In the genomic region with DNA sequence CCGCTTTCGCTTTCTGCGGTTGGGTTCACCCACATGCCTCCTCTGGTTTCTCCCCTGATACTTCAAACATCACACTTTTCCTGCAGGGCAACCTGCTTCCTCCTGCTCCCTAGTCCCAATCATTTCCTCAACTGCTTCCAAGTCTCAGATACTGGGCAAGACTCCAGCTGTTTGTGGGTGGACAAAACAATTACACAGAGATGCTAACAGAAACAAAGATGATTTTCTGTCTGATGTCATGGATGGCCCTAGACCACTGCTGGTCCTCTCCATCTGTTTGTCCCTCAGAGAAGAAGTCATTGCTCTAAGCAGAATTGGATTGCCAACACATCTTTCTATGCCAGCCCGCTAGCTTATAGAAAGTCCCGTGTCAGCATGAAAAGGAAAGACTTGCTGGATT, we compare ENCODE assay signal across 28 mouse cellular contexts. TPM values are rescaled to one million over a fixed set of nuclear protein-coding genes. Genes with fewer than 3 reads are reported as not detected.
DNase-seq lines count a peak whose midpoint lies in the region; ATAC-seq and TF ChIP-seq lines count a peak whose summit lies in the region.
"Had no signal": no experiment of that assay in that cellular context is flagged by ENCODE, and none has a peak within 500 bp of the region (broad histone marks: within the 10 kb centered on the region; RNA-seq: fewer than 3 reads in every experiment).

No protein-coding gene starts in this region.

- H3K27me3 ChIP-seq in lung, postnatal 0 days (replicated peaks; ENCODE audit: insufficient read depth, low read length): no peaks in the 10 kb centered on the region
- H3K27me3 ChIP-seq in liver, embryonic 11.5 days (replicated peaks; ENCODE audit: control insufficient read depth, insufficient read depth, low read length): no peaks in the 10 kb centered on the region
- H3K27me3 ChIP-seq: CH12.LX; forebrain, embryonic 13.5 days; hindbrain, embryonic 13.5 days; limb, embryonic 15.5 days; lung, embryonic 15.5 days; midbrain, embryonic 15.5 days; Patski had no signal

- no peaks in the 10 kb centered on the region for H3K9me3 ChIP-seq in lung, postnatal 0 days (ENCODE audit: low read length)
- no peaks in the 10 kb centered on the region for H3K9me3 ChIP-seq in liver, embryonic 11.5 days (ENCODE audit: control insufficient read depth, low read length)
- H3K9me3 ChIP-seq: forebrain, embryonic 13.5 days; hindbrain, embryonic 13.5 days; limb, embryonic 10.5 days; limb, embryonic 15.5 days; lung, embryonic 15.5 days; midbrain, embryonic 15.5 days had no signal

- no peak for TF ChIP-seq EP300 in lung, postnatal 0 days (IDR thresholded peaks at IDR 0.05)

- no peak overlapping the region for H3K9ac ChIP-seq in lung, postnatal 0 days (replicated peaks; ENCODE audit: low read depth)
- no peak overlapping the region for H3K9ac ChIP-seq in liver, embryonic 11.5 days (ENCODE audit: low read depth, low read length)
- H3K9ac ChIP-seq: forebrain, embryonic 13.5 days; hindbrain, embryonic 13.5 days; limb, embryonic 15.5 days; liver, embryonic 14.5 days; lung, embryonic 15.5 days; midbrain, embryonic 15.5 days had no signal

- H3K4me2 ChIP-seq in lung, postnatal 0 days (replicated peaks; ENCODE audit: low read depth, low read length): no peak overlapping the region
- no peak overlapping the region for H3K4me2 ChIP-seq in liver, embryonic 11.5 days
- H3K4me2 ChIP-seq: forebrain, embryonic 13.5 days; hindbrain, embryonic 13.5 days; limb, embryonic 15.5 days; lung, embryonic 15.5 days; midbrain, embryonic 15.5 days had no signal

- H3K27ac ChIP-seq in lung, postnatal 0 days (ENCODE audit: low read length): no peak overlapping the region
- H3K27ac ChIP-seq in liver, embryonic 11.5 days (ENCODE audit: low read depth, low read length): no peak overlapping the region
- H3K27ac ChIP-seq: forebrain, embryonic 13.5 days; heart, adult 2 months; hindbrain, embryonic 13.5 days; layer of hippocampus, adult 2 months; limb, embryonic 10.5 days; limb, embryonic 15.5 days; liver, embryonic 14.5 days; lung, embryonic 15.5 days; midbrain, embryonic 15.5 days had no signal

- ATAC-seq in lung, postnatal 0 days: no peak
- ATAC-seq in liver, embryonic 11.5 days (replicated peaks; ENCODE audit: low FRiP score): no peak
- ATAC-seq: forebrain, embryonic 13.5 days; intestine, embryonic 16.5 days; midbrain, embryonic 15.5 days; Patski had no signal

- H3K36me3 ChIP-seq in lung, postnatal 0 days (ENCODE audit: insufficient read depth, low read length): no peaks in the 10 kb centered on the region
- no peaks in the 10 kb centered on the region for H3K36me3 ChIP-seq in liver, embryonic 11.5 days (ENCODE audit: control insufficient read depth, insufficient read depth, low read length)
- H3K36me3 ChIP-seq: hindbrain, embryonic 13.5 days; limb, embryonic 10.5 days; limb, embryonic 15.5 days; lung, embryonic 15.5 days; midbrain, embryonic 15.5 days had no signal

- no peak overlapping the region for H3K4me3 ChIP-seq in lung, postnatal 0 days (ENCODE audit: low read depth, low read length)
- H3K4me3 ChIP-seq in liver, embryonic 11.5 days (ENCODE audit: low read depth, low read length): no peak overlapping the region
- H3K4me3 ChIP-seq: forebrain, embryonic 13.5 days; heart, adult 2 months; hindbrain, embryonic 13.5 days; layer of hippocampus, adult 2 months; limb, embryonic 10.5 days; limb, embryonic 15.5 days; lung, embryonic 15.5 days; midbrain, embryonic 15.5 days had no signal

- no peak for TF ChIP-seq CTCF in lung, postnatal 0 days (IDR thresholded peaks at IDR 0.05)
- no peak for TF ChIP-seq CTCF in brain, embryonic 14.5 days (IDR thresholded peaks at IDR 0.05; ENCODE audit: borderline replicate concordance, extremely low read depth, insufficient read depth, insufficient read length)

- 69% methylated on average over 5 of the region's 5 CpGs for WGBS in lung, postnatal 0 days
- 90% methylated on average over 5 of the region's 5 CpGs for WGBS in liver, embryonic 11.5 days

- no peak for TF ChIP-seq POLR2A in brain, embryonic 14.5 days (IDR thresholded peaks at IDR 0.05; ENCODE audit: borderline replicate concordance, extremely low read depth, insufficient read depth, insufficient read length, poor library complexity, severe bottlenecking)

- DNase-seq in heart, postnatal 4 days: peak; percentile 9
- DNase-seq in heart, adult 11 months: no peak
- peak; percentile 29 for DNase-seq in lung, postnatal 10 days
- DNase-seq in lung, postnatal 0 days (ENCODE audit: low spot score): no peak
- DNase-seq in NIH3T3 (ENCODE audit: low read depth): peak; percentile 12
- DNase-seq in brain, embryonic 14.5 days (ENCODE audit: low read depth): peak; percentile 41
- no peak for DNase-seq in liver, embryonic 11.5 days (ENCODE audit: low spot score)
- DNase-seq: adrenal gland, postnatal 14 days; cerebellum, adult 8-10 months; cerebellum, postnatal 36 days; gastrocnemius, postnatal 36 days; heart, adult 2 months; heart, postnatal 36 days; kidney, adult 9 months; kidney, postnatal 36 days; spleen, adult 18-20 months; thymus, postnatal 25 days had no signal

- no peaks in the 10 kb centered on the region; the same call in 1 of the 2 replicates for H3K4me1 ChIP-seq in lung, postnatal 0 days (ENCODE audit: insufficient read depth, low read depth, low read length)
- H3K4me1 ChIP-seq in liver, embryonic 11.5 days (replicated peaks; ENCODE audit: control insufficient read depth, insufficient read depth, low read length): no peaks in the 10 kb centered on the region
- H3K4me1 ChIP-seq: hindbrain, embryonic 13.5 days; limb, embryonic 15.5 days; midbrain, embryonic 15.5 days had no signal

RNA-seq across cellular contexts. Expression of gene Rnd3, which starts 26.4 kb away (rescaled TPM):
- total RNA-seq in heart, postnatal 4 days (2021): 10 to 100 TPM; 28.2 to 29.3 TPM
- 22.5 and 31.3 TPM in 2 replicates for polyA plus RNA-seq in lung, postnatal 0 days (2015; fragmentation: Nextera tagmentation; extraction: Ambion mirVana)
- polyA plus RNA-seq in brain, embryonic 14.5 days (2012; rRNA removed): 76.7 and 111 TPM in 2 replicates
- polyA plus RNA-seq in liver, embryonic 11.5 days (2014; fragmentation: Nextera tagmentation; extraction: Ambion mirVana): 33.1 and 35.1 TPM in 2 replicates

Comparison
In these comparisons a context has a peak if more than half of its experiments do, and no peak if none do; other contexts are left out.
1. DNase-seq: peak in heart, postnatal 4 days (single experiment), lung, postnatal 10 days (single experiment), NIH3T3 (single experiment) and brain, embryonic 14.5 days (single experiment); none in heart, adult 11 months (single experiment), lung, postnatal 0 days (single experiment) and liver, embryonic 11.5 days (single experiment).